Mouse (Mus musculus) hindbrain, embryonic 10.5 days (tissue): ENCODE measurements at regions not wholly inside any gene's neighbourhood (a gene's known extent, or its start where the extent isn't known, plus 50 kb on each side); places are given as distances from the start of the nearest gene placed in this dataset.
"Not testable (repeated sequence)": the region's sequence is repeated elsewhere in the genome, so short reads cannot be mapped to it uniquely, and the experiment has no call there.

ENCODE experiments used
- DNase-seq: peaks from one replicate; pipeline ENCODE4 v3.0.0-alpha.2; 2017; ENCODE audit warnings: low spot score
- H3K27ac ChIP-seq: fragments of 300-500 bp; sonication (generic); 2 replicates; pipeline ENCODE4 v1.5.1; 2016; ENCODE audit warnings: mild to moderate bottlenecking, moderate library complexity
- H3K27me3 ChIP-seq: fragments of 300-500 bp; sonication (generic); 2 replicates; pipeline ENCODE4 v1.6.1; 2016; ENCODE audit warnings: mild to moderate bottlenecking; ENCODE audit not compliant: poor library complexity, insufficient read depth, severe bottlenecking
- H3K36me3 ChIP-seq: fragments of 300-500 bp; sonication (generic); 2 replicates; pipeline ENCODE4 v1.6.1; 2016; ENCODE audit warnings: mild to moderate bottlenecking, moderate library complexity
- H3K4me1 ChIP-seq: fragments of 300-500 bp; sonication (generic); replicated peaks from 2 replicates; pipeline ENCODE4 v1.6.1; 2016; ENCODE audit warnings: mild to moderate bottlenecking
- H3K4me3 ChIP-seq: fragments of 300-500 bp; sonication (generic); 2 replicates; pipeline ENCODE4 v1.5.1; 2016; ENCODE audit warnings: mild to moderate bottlenecking, moderate library complexity
- H3K9me3 ChIP-seq: fragments of 300-500 bp; sonication (generic); 2 replicates; pipeline ENCODE4 v1.6.1; 2016; ENCODE audit warnings: mild to moderate bottlenecking, moderate library complexity
- WGBS: fragments of 180-500 bp; shearing (Covaris S2); methylation state at CpG from one replicate; pipeline ENCODE4 v1.1.7; 2016; 5-methylcytosine and 5-hydroxymethylcytosine counted together

GRCm38 (mm10) chr17:81319605-81320004, 122.0 kb upstream of the Gm11096 start:
- Histone ChIP-seq H3K27me3 (no peaks in the 10 kb centered on the region), H3K4me3 (no peak overlapping the region), H3K27ac (no peak overlapping the region), H3K4me1 (no peaks in the 10 kb centered on the region), H3K9me3 (no peaks in the 10 kb centered on the region), H3K36me3 (no peaks in the 10 kb centered on the region)
- 93% methylated on average over 2 of the region's 2 CpGs for WGBS
- no peak for DNase-seq

- Histone ChIP-seq H3K9me3 (no peaks in the 10 kb centered on the region), H3K27me3 (no peaks in the 10 kb centered on the region), H3K4me1 (no peaks in the 10 kb centered on the region), H3K4me3 (no peak overlapping the region), H3K36me3 (no peaks in the 10 kb centered on the region), H3K27ac (no peak overlapping the region)
- DNase-seq, result no peak
- 73% methylated on average over 5 of the region's 5 CpGs for WGBS
Observed at GRCm38 (mm10) chr17:81316655-81317054, 124.9 kb upstream of the Gm11096 start.

GRCm38 (mm10) chr17:81305880-81306279, 135.7 kb upstream of the Gm11096 start:
- Histone ChIP-seq H3K27ac (no peak overlapping the region), H3K9me3 (no peaks in the 10 kb centered on the region), H3K4me1 (no peaks in the 10 kb centered on the region), H3K36me3 (no peaks in the 10 kb centered on the region), H3K4me3 (no peak overlapping the region), H3K27me3 (no peaks in the 10 kb centered on the region)
- no peak for DNase-seq
- 71% methylated on average over 2 of the region's 2 CpGs for WGBS

GRCm38 (mm10) chr17:81304574-81304973, 137.0 kb upstream of the Gm11096 start:
- no peaks in the 10 kb centered on the region for H3K27me3 ChIP-seq
- WGBS, result 90% methylated on average over 1 of the region's 1 CpGs
- H3K9me3 ChIP-seq, result no peaks in the 10 kb centered on the region
- H3K27ac ChIP-seq, result no peak overlapping the region
- H3K4me1 ChIP-seq, result no peaks in the 10 kb centered on the region
- DNase-seq, result no peak
- no peak overlapping the region for H3K4me3 ChIP-seq
- H3K36me3 ChIP-seq, result no peaks in the 10 kb centered on the region

GRCm38 (mm10) chr17:81302490-81302889, 139.1 kb upstream of the Gm11096 start:
- H3K27ac ChIP-seq, result no peak overlapping the region
- no peaks in the 10 kb centered on the region for H3K9me3 ChIP-seq
- no peaks in the 10 kb centered on the region for H3K36me3 ChIP-seq
- no peaks in the 10 kb centered on the region for H3K27me3 ChIP-seq
- WGBS, result 63% methylated on average over 3 of the region's 3 CpGs
- H3K4me3 ChIP-seq, result no peak overlapping the region
- DNase-seq, result no peak
- H3K4me1 ChIP-seq, result no peaks in the 10 kb centered on the region

GRCm38 (mm10) chr17:81291829-81292228, 149.7 kb upstream of the Gm11096 start:
- Histone ChIP-seq H3K4me3 (no peak overlapping the region), H3K27ac (no peak overlapping the region), H3K36me3 (no peaks in the 10 kb centered on the region), H3K9me3 (no peaks in the 10 kb centered on the region), H3K4me1 (no peaks in the 10 kb centered on the region), H3K27me3 (no peaks in the 10 kb centered on the region)
- 91% methylated on average over 2 of the region's 2 CpGs for WGBS
- DNase-seq, result no peak

- Histone ChIP-seq H3K27me3 (no peaks in the 10 kb centered on the region), H3K9me3 (no peaks in the 10 kb centered on the region), H3K4me3 (no peak overlapping the region), H3K4me1 (no peaks in the 10 kb centered on the region), H3K27ac (no peak overlapping the region), H3K36me3 (no peaks in the 10 kb centered on the region)
- DNase-seq, result no peak
- WGBS, result 90% methylated on average over 2 of the region's 2 CpGs
Observed at GRCm38 (mm10) chr17:81282543-81282942, 159.0 kb upstream of the Gm11096 start.

- Histone ChIP-seq H3K4me3 (no peak overlapping the region), H3K27me3 (no peaks in the 10 kb centered on the region), H3K27ac (no peak overlapping the region), H3K9me3 (no peaks in the 10 kb centered on the region), H3K36me3 (no peaks in the 10 kb centered on the region), H3K4me1 (no peaks in the 10 kb centered on the region)
- WGBS, result 53% methylated on average over 1 of the region's 1 CpGs
- DNase-seq, result no peak
Observed at GRCm38 (mm10) chr17:81270235-81270634, 171.3 kb upstream of the Gm11096 start.

GRCm38 (mm10) chr17:81261957-81262356, 179.6 kb upstream of the Gm11096 start:
- no peak overlapping the region for H3K4me3 ChIP-seq
- no peaks in the 10 kb centered on the region for H3K9me3 ChIP-seq
- 94% methylated on average over 1 of the region's 1 CpGs for WGBS
- no peak overlapping the region for H3K27ac ChIP-seq
- H3K27me3 ChIP-seq, result no peaks in the 10 kb centered on the region
- H3K4me1 ChIP-seq, result no peaks in the 10 kb centered on the region
- no peaks in the 10 kb centered on the region for H3K36me3 ChIP-seq
- no peak for DNase-seq

- no peaks in the 10 kb centered on the region for H3K9me3 ChIP-seq
- DNase-seq, result no peak
- H3K27me3 ChIP-seq, result no peaks in the 10 kb centered on the region
- H3K4me3 ChIP-seq, result no peak overlapping the region
- no peaks in the 10 kb centered on the region for H3K36me3 ChIP-seq
- H3K27ac ChIP-seq, result no peak overlapping the region
- no peaks in the 10 kb centered on the region for H3K4me1 ChIP-seq
- WGBS, result 92% methylated on average over 1 of the region's 1 CpGs
Observed at GRCm38 (mm10) chr17:81260036-81260435, 181.5 kb upstream of the Gm11096 start.

- H3K27ac ChIP-seq, result no peak overlapping the region
- no peaks in the 10 kb centered on the region for H3K27me3 ChIP-seq
- no peaks in the 10 kb centered on the region for H3K36me3 ChIP-seq
- no peak for DNase-seq
- H3K9me3 ChIP-seq, result no peaks in the 10 kb centered on the region
- no peak overlapping the region for H3K4me3 ChIP-seq
- WGBS, result 53% methylated on average over 3 of the region's 3 CpGs
- no peaks in the 10 kb centered on the region for H3K4me1 ChIP-seq
Observed at GRCm38 (mm10) chr17:81256106-81256505, 185.5 kb upstream of the Gm11096 start.

- Histone ChIP-seq H3K4me3 (no peak overlapping the region), H3K9me3 (no peaks in the 10 kb centered on the region), H3K4me1 (no peaks in the 10 kb centered on the region), H3K36me3 (no peaks in the 10 kb centered on the region), H3K27me3 (no peaks in the 10 kb centered on the region), H3K27ac (no peak overlapping the region)
- 78% methylated on average over 3 of the region's 3 CpGs for WGBS
- DNase-seq, result no peak
Observed at GRCm38 (mm10) chr17:81250748-81251147, 185.9 kb upstream of the Thumpd2 start.

- Histone ChIP-seq H3K4me1 (no peaks in the 10 kb centered on the region), H3K9me3 (no peaks in the 10 kb centered on the region), H3K4me3 (no peak overlapping the region), H3K27me3 (no peaks in the 10 kb centered on the region), H3K27ac (no peak overlapping the region), H3K36me3 (no peaks in the 10 kb centered on the region)
- WGBS, result 95% methylated on average over 6 of the region's 6 CpGs
- DNase-seq, result no peak
Observed at GRCm38 (mm10) chr17:81246156-81246555, 181.3 kb upstream of the Thumpd2 start.

GRCm38 (mm10) chr17:81231771-81232170, 166.9 kb upstream of the Thumpd2 start:
- 95% methylated on average over 16 of the region's 18 CpGs for WGBS
- H3K27me3 ChIP-seq, result not testable (repeated sequence)

More at GRCm38 (mm10) chr17:81231771-81232170, 166.9 kb upstream of the Thumpd2 start:
- not testable (repeated sequence) for H3K9me3 ChIP-seq, H3K4me1 ChIP-seq, DNase-seq, H3K36me3 ChIP-seq, H3K27ac ChIP-seq, H3K4me3 ChIP-seq
